In the genomic region with DNA sequence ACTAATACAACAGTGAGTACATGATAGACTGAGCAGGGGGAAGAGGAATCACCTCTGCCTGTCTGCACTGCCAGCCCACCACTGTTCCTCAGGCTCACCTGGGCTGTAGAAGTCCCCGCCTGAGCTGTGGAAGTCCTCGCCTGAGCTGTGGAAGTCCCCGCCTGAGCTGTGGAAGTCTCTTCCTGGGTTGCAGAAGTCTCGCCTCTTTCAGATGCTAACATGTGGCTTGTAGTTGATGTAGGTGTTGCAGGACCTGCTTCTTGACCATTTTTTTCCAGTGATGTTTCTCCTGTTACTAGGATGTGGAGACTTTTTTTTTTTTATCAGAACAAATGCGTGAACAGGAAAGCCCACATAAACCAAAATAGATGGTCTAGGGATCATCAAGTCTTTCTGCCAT, we compare ENCODE assay signal across 1 mouse cellular context. TPM values are rescaled to one million over a fixed set of nuclear protein-coding genes. Genes with fewer than 3 reads are reported as not detected.
"Had no signal": no experiment of that assay in that cellular context is flagged by ENCODE, and none has a peak within 500 bp of the region (broad histone marks: within the 10 kb centered on the region; RNA-seq: fewer than 3 reads in every experiment).

No protein-coding gene starts in this region.

RNA-seq across cellular contexts. Expression of a gene that starts 6.7 kb away (rescaled TPM):
- polyA plus RNA-seq: erythroblast, embryonic 14.5 days had no signal

RNA-seq across cellular contexts. Expression of a gene that starts 18.5 kb away (rescaled TPM):
- polyA plus RNA-seq: erythroblast, embryonic 14.5 days had no signal
